Mouse (Mus musculus) liver, postnatal 0 days (tissue): Measurements from ENCODE around the gene Myrf.

Experiments
- CTCF ChIP-seq: sonication (generic); IDR thresholded peaks from 2 replicates; pipeline ENCODE4 v1.5.1; 2016; ENCODE audit warnings: antibody characterized with exemption, low read depth
- EP300 ChIP-seq: IDR thresholded peaks from 2 replicates; pipeline ENCODE4 v1.6.1; 2016; ENCODE audit warnings: antibody characterized with exemption, low read depth, mild to moderate bottlenecking

GRCm38 (mm10) chr19:10239419-10239818 lies 1.1 kb downstream of the Myrf start:
- TF ChIP-seq CTCF (no peak), EP300 (no peak)
